Mouse (Mus musculus) adrenal gland, postnatal 4 days (tissue): ENCODE data around the gene Ocel1. TPM values are rescaled to one million over a fixed set of nuclear protein-coding genes. Genes with fewer than 3 reads are reported as not detected.
"Not testable (repeated sequence)": the region's sequence is repeated elsewhere in the genome, so short reads cannot be mapped to it uniquely, and the experiment has no call there.

ENCODE experiments used
- DNase-seq, 2 experiments: peaks; one replicate each; pipeline ENCODE4 v3.0.0; 2021 to 2022; ENCODE audit warnings: low spot score in 2 of 2, mixed read lengths in 2 of 2
- long read RNA-seq, 2 experiments: library from polyadenylated mRNA; stranded (forward); transcript quantifications; one replicate each; pipeline ENCODE4 v2.0.0; 2021
- total RNA-seq, 2 experiments: library from RNA; stranded (reverse); gene quantifications; 2 replicates each; pipeline ENCODE4 v1.2.3; 2021

Gene Ocel1
- total RNA-seq, result 10 to 100 TPM; 12.0 to 13.6 TPM
- long read RNA-seq, experiment 1, transcript Ocel1-201 (4 exons, 1,611 nt), result major isoform, 9 of 15 reads
- long read RNA-seq, experiment 1, transcript Ocel1-202 (3 exons, 2,179 nt), result minor isoform, 5 of 15 reads
- long read RNA-seq, experiment 1, partial matches to known transcripts, result 0 of 15 reads
- long read RNA-seq, experiment 1, other reads (novel, unspliced or antisense), result 1 of 15 reads
- long read RNA-seq, experiment 2, transcript Ocel1-201 (4 exons, 1,611 nt), result major isoform, 16 of 21 reads
- long read RNA-seq, experiment 2, partial matches to known transcripts, result 0 of 21 reads
- long read RNA-seq, experiment 2, other reads (novel, unspliced or antisense), result 3 of 21 reads

GRCm38 (mm10) chr8:71371236-71371848 is at the start of gene Ocel1:
Gene Ocel1, plus strand, starts transcription at chr8:71371298.
- peak; percentile 95 to 97 for DNase-seq

- no peak for DNase-seq
These were observed 48.2 kb upstream of the Ocel1 start for GRCm38 (mm10) chr8:71322939-71323338.

- DNase-seq, result no peak
These were observed 46.2 kb upstream of the Ocel1 start for GRCm38 (mm10) chr8:71324848-71325247.

GRCm38 (mm10) chr8:71337834-71338233 is 33.3 kb upstream of the Ocel1 start:
- DNase-seq, result not testable (repeated sequence)

- DNase-seq, result no peak
These were observed 30.5 kb upstream of the Ocel1 start for GRCm38 (mm10) chr8:71340625-71341024.

GRCm38 (mm10) chr8:71346581-71346980 is 24.5 kb upstream of the Ocel1 start:
- DNase-seq, result no peak

GRCm38 (mm10) chr8:71351117-71351516 is 20.0 kb upstream of the Ocel1 start:
- DNase-seq, result no peak

GRCm38 (mm10) chr8:71351520-71351919 is 19.6 kb upstream of the Ocel1 start:
- no peak for DNase-seq

GRCm38 (mm10) chr8:71358026-71358425 is 13.1 kb upstream of the Ocel1 start:
- DNase-seq, result no peak

GRCm38 (mm10) chr8:71366771-71367528 is 4.1 kb upstream of the Ocel1 start, which contains the start of gene Use1:
Gene Use1, plus strand, starts transcription at chr8:71366848.
- DNase-seq, result peak; percentile 64 to 80

GRCm38 (mm10) chr8:71367529-71368176 is 3.4 kb upstream of the Ocel1 start:
- DNase-seq, result no peak

- no peak for DNase-seq
These were observed 2.7 kb upstream of the Ocel1 start for GRCm38 (mm10) chr8:71368366-71368765.

GRCm38 (mm10) chr8:71369040-71369718 is 1.9 kb upstream of the Ocel1 start:
- no peak for DNase-seq

- no peak for DNase-seq
These were observed 325 bp upstream of the Ocel1 start for GRCm38 (mm10) chr8:71370711-71371235.

GRCm38 (mm10) chr8:71372427-71372826 is 1.3 kb downstream of the Ocel1 start:
- DNase-seq, result no peak

GRCm38 (mm10) chr8:71373000-71373399 is 1.9 kb downstream of the Ocel1 start:
- DNase-seq, result no peak

- no peak for DNase-seq
These were observed 3.6 kb downstream of the Ocel1 start for GRCm38 (mm10) chr8:71374616-71375206.

- no peak for DNase-seq
These were observed 4.7 kb downstream of the Ocel1 start for GRCm38 (mm10) chr8:71375581-71376422.

- no peak for DNase-seq
These were observed 5.4 kb downstream of the Ocel1 start for GRCm38 (mm10) chr8:71376423-71377030.
